Mouse (Mus musculus): ENCODE measurements around the gene Emc7.
"Not testable (repeated sequence)": the region's sequence is repeated elsewhere in the genome, so short reads cannot be mapped to it uniquely, and the experiment has no call there.

Emc7 gene

GRCm38 (mm10) chr2:112454862-112455564 is at the start of gene Emc7:
Gene Emc7, plus strand, starts transcription at chr2:112454997.
- peak; percentile 97 to 99 for DNase-seq (ENCODE audit: low spot score in 2 of 2)

- DNase-seq (ENCODE audit: low spot score in 2 of 2), result no peak
Measured at GRCm38 (mm10) chr2:112407030-112407429, 47.8 kb upstream of the Emc7 start.

- DNase-seq (ENCODE audit: low spot score in 2 of 2), result no peak
Measured at GRCm38 (mm10) chr2:112425308-112425707, 29.5 kb upstream of the Emc7 start.

GRCm38 (mm10) chr2:112428534-112428933 is 26.3 kb upstream of the Emc7 start:
- DNase-seq (ENCODE audit: low spot score in 2 of 2), result not testable (repeated sequence)

- no peak for DNase-seq (ENCODE audit: low spot score in 2 of 2)
Measured at GRCm38 (mm10) chr2:112429665-112430064, 25.1 kb upstream of the Emc7 start.

GRCm38 (mm10) chr2:112430403-112430802 is 24.4 kb upstream of the Emc7 start:
- DNase-seq (ENCODE audit: low spot score in 2 of 2), result no peak

GRCm38 (mm10) chr2:112432523-112432922 is 22.3 kb upstream of the Emc7 start:
- DNase-seq (ENCODE audit: low spot score in 2 of 2), result no peak

GRCm38 (mm10) chr2:112433359-112433758 is 21.4 kb upstream of the Emc7 start:
- DNase-seq (ENCODE audit: low spot score in 2 of 2), result no peak

- DNase-seq (ENCODE audit: low spot score in 2 of 2), result no peak
Measured at GRCm38 (mm10) chr2:112436292-112436691, 18.5 kb upstream of the Emc7 start.

GRCm38 (mm10) chr2:112437589-112437988 is 17.2 kb upstream of the Emc7 start:
- DNase-seq (ENCODE audit: low spot score in 2 of 2), result no peak

- no peak for DNase-seq (ENCODE audit: low spot score in 2 of 2)
Measured at GRCm38 (mm10) chr2:112443491-112443890, 11.3 kb upstream of the Emc7 start.

GRCm38 (mm10) chr2:112445511-112445910 is 9.3 kb upstream of the Emc7 start:
- DNase-seq (ENCODE audit: low spot score in 2 of 2), result no peak

GRCm38 (mm10) chr2:112448046-112448445 is 6.8 kb upstream of the Emc7 start:
- not testable (repeated sequence) for DNase-seq (ENCODE audit: low spot score in 2 of 2)

GRCm38 (mm10) chr2:112448510-112449059 is 6.2 kb upstream of the Emc7 start:
- DNase-seq (ENCODE audit: low spot score in 2 of 2), result no peak

- peak; percentile 20 to 63 for DNase-seq (ENCODE audit: low spot score in 2 of 2)
Measured at GRCm38 (mm10) chr2:112449597-112450296, 5.0 kb upstream of the Emc7 start.

- not testable (repeated sequence) for DNase-seq (ENCODE audit: low spot score in 2 of 2)
Measured at GRCm38 (mm10) chr2:112452513-112452912, 2.3 kb upstream of the Emc7 start.

GRCm38 (mm10) chr2:112454125-112454861 is 504 bp upstream of the Emc7 start:
- no peak for DNase-seq (ENCODE audit: low spot score in 2 of 2)

- DNase-seq (ENCODE audit: low spot score in 2 of 2), result no peak
Measured at GRCm38 (mm10) chr2:112460557-112460956, 5.8 kb downstream of the Emc7 start.

- no peak for DNase-seq (ENCODE audit: low spot score in 2 of 2)
Measured at GRCm38 (mm10) chr2:112469542-112469941, 14.7 kb downstream of the Emc7 start.

- no peak for DNase-seq (ENCODE audit: low spot score in 2 of 2)
Measured at GRCm38 (mm10) chr2:112470961-112471381, 16.2 kb downstream of the Emc7 start.

GRCm38 (mm10) chr2:112472076-112472475 is 17.3 kb downstream of the Emc7 start:
- DNase-seq (ENCODE audit: low spot score in 2 of 2), result no peak
